Mouse (Mus musculus): Measurements from ENCODE around the gene Gm20388.
"Not testable (repeated sequence)": the region's sequence is repeated elsewhere in the genome, so short reads cannot be mapped to it uniquely, and the experiment has no call there.

Gene Gm20388

DNA sequence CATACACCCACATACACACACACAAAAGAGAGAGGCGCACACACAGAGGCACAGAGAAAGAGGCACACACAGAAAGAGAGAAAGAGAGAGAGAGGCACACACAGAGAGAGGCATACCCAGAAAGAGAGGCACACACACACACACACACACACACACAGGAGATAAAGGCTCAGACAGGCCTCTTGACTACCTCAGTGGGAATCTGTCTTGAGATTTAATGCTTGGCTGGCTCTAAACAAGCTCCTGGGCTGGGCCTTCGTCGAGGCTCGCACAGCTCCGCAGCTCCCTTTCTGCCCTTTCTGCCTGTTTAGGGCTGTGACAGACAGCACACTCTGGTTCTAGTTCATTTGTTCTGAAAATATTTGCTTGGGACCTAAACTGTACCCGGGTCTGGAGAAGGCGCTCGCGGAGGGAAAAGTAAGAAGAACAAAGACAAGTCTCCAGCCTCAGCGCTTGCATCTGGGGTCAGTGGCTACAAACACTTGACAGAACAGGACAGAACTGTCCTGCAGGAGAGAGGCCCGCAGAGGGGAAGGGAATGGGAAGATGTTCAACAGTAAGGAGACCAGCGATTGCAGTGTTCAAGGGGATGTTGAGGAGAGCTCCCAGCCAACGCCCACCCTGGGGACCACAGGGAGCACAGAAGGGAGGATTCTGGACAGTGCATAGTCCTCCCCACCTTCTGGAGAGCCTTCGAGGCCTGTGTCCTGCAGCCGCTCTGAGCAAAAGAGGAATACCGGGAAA, 3880.6 kb downstream of the Gm20388 start:
- in situ Hi-C loops (cut with MboI, MseI): no loop called here

DNA sequence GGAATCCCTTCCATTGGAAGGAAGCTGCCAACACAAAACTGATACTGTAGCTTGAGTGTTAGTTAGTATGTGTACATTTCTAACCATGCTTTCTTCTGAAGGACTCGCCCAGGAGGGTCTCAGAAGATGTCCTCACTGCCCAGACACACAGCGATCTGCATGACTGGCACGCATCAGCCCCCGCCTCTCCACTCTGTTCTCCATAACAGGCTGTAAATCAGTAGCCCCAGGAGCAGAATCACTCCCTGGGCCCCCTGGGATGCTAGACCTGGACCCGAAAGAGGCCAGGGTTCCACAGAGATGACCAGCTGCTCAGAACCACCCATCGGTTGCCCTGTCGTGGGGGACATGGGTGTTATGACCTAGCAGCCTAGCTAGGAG, 3881.2 kb downstream of the Gm20388 start:
- in situ Hi-C loops (cut with MboI, MseI): no loop called here

DNA sequence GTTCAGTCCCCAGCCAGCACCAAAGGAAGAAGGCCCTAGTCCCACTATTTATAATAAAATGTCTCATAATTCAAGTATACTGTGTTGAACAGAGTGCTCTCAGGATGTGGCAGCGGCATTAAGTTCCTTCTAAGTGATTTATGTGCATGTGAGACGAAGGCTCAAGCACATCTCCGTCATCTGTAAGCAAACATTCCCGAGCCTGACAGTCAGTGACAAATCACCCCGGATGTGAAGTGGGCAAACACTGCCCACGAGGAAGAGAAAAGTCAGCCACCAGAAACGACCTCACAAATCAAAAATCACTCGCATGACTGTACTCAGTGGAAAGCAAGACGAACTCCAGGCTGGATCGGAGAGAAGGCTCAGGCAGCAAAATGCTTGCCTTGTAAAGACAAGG, 3883.3 kb downstream of the Gm20388 start:
- in situ Hi-C loops (cut with MboI, MseI): no loop called here

DNA sequence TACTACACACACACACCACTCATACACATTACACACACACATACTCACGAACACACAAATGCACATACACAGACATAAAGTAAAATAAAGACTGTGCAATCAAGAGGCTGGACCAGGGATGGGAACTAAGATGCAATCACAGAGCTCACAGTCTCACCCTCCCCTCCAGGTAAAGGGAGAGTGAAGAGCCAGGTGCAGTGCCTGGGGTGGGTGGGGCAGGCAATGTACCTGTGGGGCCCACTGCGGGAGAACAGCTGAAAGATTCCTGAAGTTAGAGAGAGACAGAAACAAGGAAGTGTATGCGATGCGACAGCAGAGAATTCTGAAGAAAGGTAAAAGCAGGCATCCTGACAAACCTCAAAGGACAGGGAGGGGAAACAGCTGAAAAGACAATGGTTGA, 3884.1 kb downstream of the Gm20388 start:
- in situ Hi-C loops (cut with MboI, MseI): no loop called here

DNA sequence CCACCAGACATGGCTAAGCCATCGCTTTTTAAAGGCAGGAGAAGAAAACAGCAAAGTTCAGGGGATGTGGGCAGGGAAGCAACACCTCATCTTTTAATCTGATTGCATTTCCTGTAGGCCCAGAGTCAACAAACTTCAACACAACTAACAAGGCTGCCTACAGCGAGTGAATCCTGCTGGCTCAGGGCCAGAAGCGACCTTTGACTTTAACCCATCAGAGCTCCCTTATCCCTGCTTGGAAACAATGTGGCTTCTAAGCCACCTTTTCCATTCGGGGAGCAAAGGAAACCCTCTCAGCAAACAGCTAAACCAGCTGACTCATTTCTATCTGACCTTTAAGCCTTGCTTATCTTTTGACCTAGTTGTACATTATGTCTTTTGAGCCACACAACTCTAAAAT, 3886.1 kb downstream of the Gm20388 start:
- in situ Hi-C loops (cut with MboI, MseI): no loop called here

DNA sequence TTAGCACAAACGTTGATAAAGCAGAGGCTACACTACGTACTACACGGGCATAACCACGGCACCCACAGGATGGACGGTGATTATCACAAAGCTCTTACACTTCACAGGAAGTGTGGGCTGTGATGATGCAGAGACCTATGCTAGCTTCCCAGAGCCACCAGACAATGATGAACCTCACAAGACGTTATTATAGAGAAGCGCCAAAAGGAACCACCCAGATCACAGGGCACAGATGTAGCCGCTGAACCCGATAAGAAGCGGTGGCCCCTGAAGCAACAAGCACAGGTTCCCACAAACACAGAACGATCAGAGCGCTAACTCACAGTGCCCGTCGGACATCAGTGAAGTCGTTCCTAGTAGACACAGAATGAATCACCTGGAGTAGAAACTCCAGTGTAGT, 3887.3 kb downstream of the Gm20388 start:
- in situ Hi-C loops (cut with MboI, MseI): no loop called here

DNA sequence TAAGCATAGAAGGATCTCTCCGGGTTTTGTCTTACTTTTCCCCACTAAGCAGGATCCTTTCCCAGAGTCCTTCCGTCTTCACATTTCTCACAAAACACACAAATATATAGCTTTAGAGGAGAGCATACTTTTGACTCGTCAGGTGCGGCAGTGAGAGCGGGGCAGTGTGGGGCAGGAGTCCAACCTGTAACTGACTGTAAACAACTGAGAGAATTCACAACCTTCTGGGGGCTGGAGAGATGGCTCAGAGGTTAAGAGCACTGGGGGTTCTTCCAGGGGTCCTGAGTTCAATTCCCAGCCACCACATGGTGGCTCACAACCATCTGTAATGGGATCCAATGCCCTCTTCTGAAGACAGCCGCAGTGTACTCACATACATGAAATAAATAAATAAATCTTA, 3888.8 kb downstream of the Gm20388 start:
- in situ Hi-C loops (cut with MboI, MseI): no loop called here

DNA sequence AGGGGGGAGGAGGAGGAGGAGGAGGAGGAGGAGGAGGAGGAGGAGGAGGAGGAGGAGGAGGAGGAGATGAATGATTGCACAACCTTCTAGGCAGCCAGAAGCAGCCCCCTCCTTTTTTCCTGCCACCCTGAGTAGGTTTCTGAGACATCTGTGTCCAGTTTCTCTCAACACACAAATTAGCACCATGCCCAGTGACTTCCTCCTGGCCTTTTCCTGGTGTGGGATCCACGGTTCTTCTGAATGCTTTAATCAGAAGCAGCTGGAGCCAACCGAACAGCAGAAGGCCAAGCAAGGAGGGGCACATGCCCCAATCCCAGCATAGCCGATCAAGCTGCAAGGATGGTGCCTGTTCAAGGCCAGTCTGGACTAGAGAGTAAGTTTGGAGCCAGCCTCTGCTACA, 3889.2 kb downstream of the Gm20388 start:
- in situ Hi-C loops (cut with MboI, MseI): no loop called here

DNA sequence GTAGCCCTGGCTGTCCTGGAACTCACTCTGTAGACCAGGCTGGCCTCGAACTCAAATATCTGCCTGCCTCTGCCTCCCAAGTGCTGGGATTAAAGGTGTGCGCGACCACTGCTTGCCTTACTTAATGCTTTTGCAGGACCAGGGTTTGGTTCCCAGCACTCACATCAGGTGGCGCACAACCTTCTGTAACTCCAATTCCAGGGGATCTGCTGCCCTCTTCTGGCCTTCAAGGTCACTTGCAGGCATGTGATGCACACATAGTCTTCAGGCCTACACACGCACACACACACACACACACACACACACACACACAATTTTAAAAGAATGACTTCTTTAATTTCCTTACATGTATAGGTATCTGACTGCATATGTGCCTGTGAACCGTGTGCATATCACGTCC, 3890.2 kb downstream of the Gm20388 start:
- in situ Hi-C loops (cut with MboI, MseI): no loop called here

DNA sequence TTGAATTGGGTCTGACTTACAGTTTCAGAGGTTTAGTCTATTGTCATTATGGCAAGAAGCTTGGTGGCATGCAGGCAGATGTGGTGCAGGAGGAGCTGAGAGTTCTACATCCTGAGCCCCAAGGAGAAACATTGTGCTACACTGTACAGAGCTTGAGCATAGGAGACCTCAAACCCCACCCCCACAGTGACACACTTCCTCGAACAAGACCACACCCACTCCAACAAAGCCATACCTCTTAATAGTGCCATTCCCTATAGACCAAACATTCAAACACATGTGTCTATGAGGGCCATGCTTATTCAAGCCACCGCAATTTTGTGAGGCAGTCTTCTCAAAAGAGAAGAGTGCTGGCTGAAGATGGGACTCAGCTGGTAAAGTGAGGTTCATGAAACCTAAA, 3890.9 kb downstream of the Gm20388 start:
- in situ Hi-C loops (cut with MboI, MseI): no loop called here

DNA sequence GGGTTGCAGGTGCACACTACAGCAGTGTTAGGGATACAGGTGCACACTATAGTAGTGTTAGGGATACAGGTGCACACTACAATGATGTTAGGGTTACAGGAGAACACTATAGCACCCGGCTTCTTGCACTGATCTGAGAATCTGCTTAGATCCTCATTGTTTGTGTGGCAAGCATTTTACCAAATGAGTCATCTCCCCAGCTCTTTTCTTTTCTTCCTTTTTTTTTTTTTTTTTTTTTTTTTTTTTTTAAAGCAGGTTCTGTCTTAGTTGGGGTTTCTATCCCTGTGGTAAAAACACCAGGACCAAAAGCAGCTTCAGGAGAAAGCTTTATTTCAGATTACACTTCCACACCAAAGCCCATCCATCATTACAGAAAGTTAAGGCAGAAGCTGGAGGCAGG, 3893.0 kb downstream of the Gm20388 start:
- in situ Hi-C loops (cut with MboI, MseI): no loop called here

DNA sequence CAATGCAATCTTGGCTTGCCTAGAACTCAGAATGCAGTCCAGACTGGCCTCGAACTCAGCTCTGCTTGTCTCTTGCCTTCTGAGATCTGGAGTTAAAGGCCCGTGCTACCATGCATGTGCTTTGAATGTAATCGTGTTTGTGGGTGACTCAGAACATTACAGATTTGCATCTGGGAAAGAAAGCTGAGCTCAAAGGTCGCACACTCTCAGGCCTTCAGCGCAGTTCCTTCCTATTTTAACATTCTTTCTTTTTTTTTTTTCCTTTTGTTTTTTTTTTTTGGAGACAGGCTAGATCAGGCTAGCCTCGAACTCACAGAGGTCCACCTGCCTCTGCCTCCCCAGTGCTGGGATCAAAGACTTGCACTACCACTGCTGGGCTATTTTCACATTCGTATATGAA, 3893.9 kb downstream of the Gm20388 start:
- in situ Hi-C loops (cut with MboI, MseI): no loop called here

DNA sequence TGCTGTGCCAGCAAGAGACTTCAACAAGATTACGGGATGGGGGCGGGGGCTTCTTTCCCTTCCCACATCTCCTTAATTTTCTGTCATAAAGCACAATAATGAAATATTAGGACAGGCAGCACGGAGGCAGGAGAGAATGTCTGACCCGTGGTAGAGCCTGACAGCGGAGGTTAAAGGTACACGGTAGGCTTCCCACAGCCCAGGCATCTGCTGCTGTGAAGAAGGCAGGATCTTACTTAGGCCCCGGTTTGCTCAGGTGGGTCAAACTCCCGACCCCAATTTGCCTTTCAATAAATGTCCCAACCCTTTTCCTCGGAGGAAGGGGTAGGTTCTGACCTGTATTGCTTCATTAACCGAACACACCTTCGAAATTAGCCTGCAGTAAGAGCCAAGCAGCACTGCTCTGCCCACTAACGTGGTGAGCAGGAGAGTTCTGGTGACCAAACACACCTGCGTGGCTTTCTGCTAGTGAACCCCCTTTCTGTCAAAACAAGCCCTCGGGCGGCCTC, 3894.6 kb downstream of the Gm20388 start:
- in situ Hi-C loops (cut with MboI, MseI): no loop called here

DNA sequence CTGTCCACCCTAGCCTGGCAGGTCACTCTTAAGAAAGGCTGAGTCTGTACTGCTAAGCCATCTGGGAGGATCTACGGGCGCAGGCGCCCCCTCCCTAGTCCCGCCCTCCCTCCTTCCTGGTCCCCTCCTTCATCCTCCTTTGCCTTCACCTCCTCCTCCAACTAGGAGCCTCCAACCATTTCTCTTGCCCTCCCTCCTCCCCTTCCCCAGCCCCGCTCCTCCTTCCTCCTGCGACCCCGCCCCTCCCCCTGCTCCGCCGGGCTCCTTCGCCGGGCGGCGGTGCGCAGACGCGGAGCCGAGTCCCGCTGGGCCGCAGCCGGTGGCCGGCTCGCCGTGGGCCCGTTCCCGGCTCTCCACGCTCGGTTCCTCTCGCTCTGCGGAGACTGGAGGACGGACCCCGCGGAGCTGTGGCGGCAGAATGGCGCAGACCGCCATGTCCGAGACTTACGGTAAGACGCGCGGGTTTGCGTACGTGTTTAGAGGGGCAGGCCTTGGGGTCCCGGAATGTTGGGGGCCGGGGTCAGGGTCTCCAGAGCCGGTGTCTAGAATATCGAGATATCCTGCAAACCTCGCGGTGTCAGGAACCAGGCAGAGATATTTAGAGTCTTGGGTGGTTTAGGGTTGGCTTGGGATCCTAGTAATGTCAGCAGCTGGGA, 3895.2 kb downstream of the Gm20388 start, which contains the start of gene Rab4a:
Gene Rab4a (plus strand): TSS at position 268 of the 656 bp plus-strand sequence.
- in situ Hi-C loops (cut with MboI, MseI): no loop called here

DNA sequence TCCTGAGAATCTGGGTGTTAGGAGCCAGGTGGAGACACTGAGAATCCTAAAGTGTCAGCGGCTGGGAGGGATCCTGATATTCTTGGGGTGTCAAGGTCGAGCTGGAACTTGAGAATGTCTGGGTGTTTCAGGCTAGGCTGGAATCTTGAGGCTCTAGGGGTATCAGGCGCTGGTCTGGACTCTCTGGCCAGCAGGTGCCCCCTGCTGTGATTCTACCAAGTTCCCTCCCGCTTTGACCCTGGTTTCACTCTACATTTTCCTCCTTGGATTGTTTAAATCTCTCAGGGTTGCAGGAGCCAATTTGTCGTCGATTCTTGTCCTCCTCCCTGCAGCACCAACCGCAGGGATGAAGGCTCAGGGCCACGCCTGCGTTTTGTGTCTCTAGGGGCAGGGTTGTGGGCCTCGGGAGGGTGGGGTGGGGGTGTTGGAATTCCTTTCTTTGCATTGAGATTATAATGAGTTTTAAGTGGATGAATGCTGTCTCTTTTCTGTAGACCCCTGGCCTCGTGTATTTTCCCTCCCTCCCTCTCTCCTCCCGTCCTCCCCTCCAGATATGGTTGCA, 3895.8 kb downstream of the Gm20388 start:
- in situ Hi-C loops (cut with MboI, MseI): no loop called here

DNA sequence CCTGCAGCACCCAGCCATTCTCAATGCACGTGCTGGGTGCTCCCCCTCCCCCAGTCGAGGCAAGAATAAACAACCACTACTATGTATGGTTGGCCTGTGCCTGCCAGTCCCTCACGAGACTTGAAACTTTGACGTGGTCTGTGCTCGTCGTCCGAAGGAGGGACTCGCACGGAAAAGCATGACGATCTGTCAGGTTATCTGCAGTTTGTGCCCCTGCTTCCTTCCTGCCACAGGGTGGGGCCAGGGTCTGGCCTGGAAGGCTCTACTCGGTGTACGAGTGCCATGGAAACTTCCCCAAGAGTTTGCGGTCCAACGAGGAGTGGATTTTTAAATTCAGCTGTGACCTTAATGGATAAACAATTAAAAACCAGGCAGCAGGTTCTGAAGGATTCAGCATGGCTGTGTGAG, 3896.4 kb downstream of the Gm20388 start:
- in situ Hi-C loops (cut with MboI, MseI): no loop called here

DNA sequence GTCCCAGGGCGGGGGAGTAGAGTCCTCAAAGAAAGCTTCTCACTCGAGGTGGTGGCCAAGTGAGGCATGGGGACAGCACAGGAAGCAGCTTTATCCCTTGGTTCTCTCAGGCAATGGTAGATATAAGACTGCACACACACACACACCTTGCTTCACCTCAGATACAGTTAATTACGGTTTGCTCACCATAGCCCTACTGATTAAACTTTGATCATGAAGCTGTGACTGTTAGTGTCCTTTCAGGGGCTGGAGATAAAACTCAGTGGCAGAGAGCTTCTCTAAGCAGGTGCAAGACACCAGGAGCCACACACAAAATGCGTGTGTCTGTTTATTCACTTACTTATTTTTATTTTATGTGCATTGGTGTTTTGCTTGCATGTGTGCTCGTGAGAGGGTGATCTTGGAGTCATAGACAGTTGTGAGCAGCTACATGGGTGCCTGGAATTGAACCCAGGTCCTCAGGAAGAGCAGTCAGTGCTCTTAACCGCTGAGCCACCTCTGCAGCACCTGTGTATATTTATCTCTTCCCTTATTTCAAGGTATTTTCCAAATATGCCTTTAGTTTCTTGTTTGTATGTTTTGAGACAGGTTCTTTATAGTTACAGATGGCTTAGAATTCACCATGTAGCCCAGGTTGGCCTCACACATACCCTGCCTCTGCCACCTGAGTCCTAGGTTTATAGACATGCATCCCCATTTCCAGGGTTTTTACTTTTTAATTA, 3897.4 kb downstream of the Gm20388 start:
- in situ Hi-C loops (cut with MboI, MseI): no loop called here

DNA sequence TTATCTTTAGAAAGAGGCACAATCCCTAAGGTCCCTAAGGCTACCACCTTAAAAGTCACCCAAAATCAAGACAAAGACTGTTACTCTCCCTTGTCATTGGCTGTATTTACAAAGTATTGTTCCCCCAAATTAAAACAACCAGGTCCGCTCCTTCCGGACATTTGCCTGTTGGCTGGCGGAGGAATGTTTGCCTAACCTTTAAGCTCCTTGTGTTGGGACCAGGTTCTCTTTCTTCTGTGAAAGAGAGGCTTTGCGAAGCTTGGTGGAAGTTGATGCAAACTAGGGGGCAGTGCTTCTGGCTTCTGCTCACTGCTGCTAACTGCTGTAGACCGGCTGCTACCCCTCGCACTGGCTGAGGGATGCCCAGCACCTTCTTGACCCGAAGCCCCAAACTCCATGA, 3898.0 kb downstream of the Gm20388 start:
- in situ Hi-C loops (cut with MboI, MseI): no loop called here

DNA sequence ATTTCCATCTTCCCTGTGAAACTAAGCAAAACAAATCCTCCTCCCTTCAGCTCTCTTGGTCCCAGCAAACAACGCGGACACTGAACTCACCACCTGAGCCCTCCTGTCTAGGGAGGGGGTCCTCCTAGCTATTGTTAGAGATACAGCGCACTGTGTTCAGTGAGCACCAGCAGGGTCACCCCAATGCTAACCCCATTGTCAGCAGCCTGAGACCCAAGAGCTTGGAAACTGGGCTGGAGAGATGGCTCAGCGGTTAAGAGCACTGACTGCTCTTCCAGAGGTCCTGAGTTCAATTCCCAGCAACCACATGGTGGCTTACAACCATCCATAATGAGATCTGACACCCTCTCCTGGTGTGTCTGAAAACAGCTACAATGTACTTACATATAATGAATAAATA, 3898.7 kb downstream of the Gm20388 start:
- in situ Hi-C loops (cut with MboI, MseI): not testable (repeated sequence)

DNA sequence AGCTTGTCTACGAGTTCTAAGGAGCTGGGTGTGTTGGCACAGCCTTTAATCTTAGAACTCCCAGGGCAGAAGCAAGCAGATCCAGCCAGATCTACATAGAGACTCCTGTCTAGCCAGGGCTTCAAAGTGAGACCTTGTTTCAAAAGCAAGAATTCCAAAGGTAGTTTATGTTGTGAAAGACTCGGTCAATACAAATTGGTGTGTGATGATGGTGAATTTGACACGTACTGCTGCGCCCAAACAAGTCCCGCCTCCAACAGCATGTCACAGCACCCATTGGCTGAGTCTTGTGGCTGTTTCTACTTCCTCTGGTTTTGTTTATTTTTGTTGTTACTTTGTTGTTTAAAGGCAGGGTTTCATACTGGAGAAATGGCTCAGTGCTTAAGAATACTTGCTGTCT, 3901.6 kb downstream of the Gm20388 start:
- in situ Hi-C loops (cut with MboI, MseI): no loop called here

DNA sequence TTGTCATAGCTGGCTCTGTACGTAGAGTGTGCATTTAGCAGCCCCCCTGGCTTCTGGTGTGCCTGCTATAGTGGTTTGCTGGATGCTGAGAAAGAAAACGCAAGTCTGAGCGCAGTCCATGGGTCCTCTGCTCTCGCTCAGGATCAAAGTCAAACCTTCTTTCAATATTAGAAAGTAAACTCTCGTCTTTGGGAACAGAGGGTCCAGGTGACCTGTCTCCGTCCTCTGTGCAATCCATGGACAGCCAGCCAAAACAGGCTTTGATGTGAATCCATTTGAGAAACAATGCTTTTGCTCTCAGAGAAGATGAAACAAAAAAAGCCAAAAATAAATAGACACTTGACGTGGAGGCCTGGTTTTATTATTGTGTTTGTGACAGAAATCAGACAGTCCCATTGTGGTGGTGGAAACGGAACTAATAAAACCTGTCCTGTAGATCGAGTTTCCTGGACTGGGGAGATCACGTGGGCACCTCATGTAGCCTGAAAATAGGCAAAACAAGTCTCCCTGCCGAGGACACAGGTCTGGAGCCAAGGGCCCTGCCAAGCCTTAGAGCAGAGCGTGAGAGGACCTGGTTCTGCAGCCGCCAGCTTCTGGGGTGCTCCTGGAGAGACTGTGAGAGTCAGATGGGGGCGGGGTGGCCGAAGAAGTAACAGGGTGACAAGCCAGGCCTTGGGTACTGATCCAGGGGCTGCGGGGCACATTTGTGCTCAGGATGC, 3902.7 kb downstream of the Gm20388 start:
- in situ Hi-C loops (cut with MboI, MseI): no loop called here

DNA sequence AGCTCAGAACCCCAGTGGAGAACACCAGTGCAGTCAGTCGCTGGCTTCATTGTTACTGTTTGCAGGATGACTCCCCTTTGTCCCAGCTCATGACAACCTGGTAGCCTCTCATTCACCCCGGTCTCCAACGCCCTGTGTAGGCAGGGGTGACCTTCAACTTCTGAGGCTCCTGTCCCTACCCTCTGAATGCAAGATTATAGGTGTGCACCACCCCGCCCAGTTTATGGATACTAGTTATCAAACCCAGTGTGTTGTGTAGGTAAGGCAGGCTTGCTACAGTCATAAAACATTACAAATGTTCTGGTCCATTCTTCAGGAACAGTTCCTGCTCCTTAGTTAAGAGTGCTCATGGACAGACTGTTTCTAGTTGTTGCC, 3903.2 kb downstream of the Gm20388 start:
- in situ Hi-C loops (cut with MboI, MseI): no loop called here

Data from T-helper 1 cell (primary cell).